Mouse (Mus musculus): ENCODE data around the gene Ccno. TPM values are rescaled to one million over a fixed set of nuclear protein-coding genes. Genes with fewer than 3 reads are reported as not detected.

Gene Ccno
- polyA plus RNA-seq, 1 experiment, result not detected

GRCm38 (mm10) chr13:113023274-113024143 lies 35.9 kb downstream of the Ccno start:
- TF ChIP-seq TAL1 (IDR thresholded peaks at IDR 0.05; ENCODE audit: low read length) (no peak), GATA1 (IDR thresholded peaks at IDR 0.05; ENCODE audit: low read length) (no peak)
- H3K4me1 ChIP-seq (ENCODE audit: control insufficient read depth), result peaks cover 2% of the 10 kb centered on the region

GRCm38 (mm10) chr13:113031351-113031750 lies 43.7 kb downstream of the Ccno start:
- H3K27me3 ChIP-seq (ENCODE audit: control insufficient read depth), result peaks cover 85% of the 10 kb centered on the region
- TF ChIP-seq TAL1 (IDR thresholded peaks at IDR 0.05; ENCODE audit: low read length), result no peak
- no peak for TF ChIP-seq GATA1 (IDR thresholded peaks at IDR 0.05; ENCODE audit: low read length)
- H3K36me3 ChIP-seq (ENCODE audit: control insufficient read depth), result no peaks in the 10 kb centered on the region

More at GRCm38 (mm10) chr13:113023274-113024143, 35.9 kb downstream of the Ccno start:
- Histone ChIP-seq H3K36me3 (ENCODE audit: control insufficient read depth) (no peaks in the 10 kb centered on the region), H3K9me3 (ENCODE audit: control insufficient read depth, low read length) (no peaks in the 10 kb centered on the region), H3K27me3 (ENCODE audit: control insufficient read depth) (peaks cover 21% of the 10 kb centered on the region), H3K4me3 (replicated peaks) (no peak overlapping the region)

GRCm38 (mm10) chr13:113031792-113032571 lies 44.4 kb downstream of the Ccno start:
- TF ChIP-seq TAL1 (IDR thresholded peaks at IDR 0.05; ENCODE audit: low read length) (no peak), GATA1 (IDR thresholded peaks at IDR 0.05; ENCODE audit: low read length) (no peak)
- Histone ChIP-seq H3K4me1 (ENCODE audit: control insufficient read depth) (peaks cover 18% of the 10 kb centered on the region), H3K27me3 (ENCODE audit: control insufficient read depth) (peaks cover 85% of the 10 kb centered on the region), H3K4me3 (replicated peaks) (peak overlapping the region; percentile 12), H3K36me3 (ENCODE audit: control insufficient read depth) (no peaks in the 10 kb centered on the region), H3K9me3 (ENCODE audit: control insufficient read depth, low read length) (no peaks in the 10 kb centered on the region; the same call in 1 of the 2 replicates)

More at GRCm38 (mm10) chr13:113031351-113031750, 43.7 kb downstream of the Ccno start:
- Histone ChIP-seq H3K4me3 (replicated peaks) (no peak overlapping the region), H3K4me1 (ENCODE audit: control insufficient read depth) (peaks cover 18% of the 10 kb centered on the region), H3K9me3 (ENCODE audit: control insufficient read depth, low read length) (no peaks in the 10 kb centered on the region; the same call in 1 of the 2 replicates)

GRCm38 (mm10) chr13:113032831-113033230 lies 45.2 kb downstream of the Ccno start:
- TF ChIP-seq TAL1 (IDR thresholded peaks at IDR 0.05; ENCODE audit: low read length) (no peak), GATA1 (IDR thresholded peaks at IDR 0.05; ENCODE audit: low read length) (no peak)
- Histone ChIP-seq H3K9me3 (ENCODE audit: control insufficient read depth, low read length) (no peaks in the 10 kb centered on the region; the same call in 1 of the 2 replicates), H3K36me3 (ENCODE audit: control insufficient read depth) (no peaks in the 10 kb centered on the region), H3K4me3 (replicated peaks) (no peak overlapping the region), H3K27me3 (ENCODE audit: control insufficient read depth) (peaks cover 90% of the 10 kb centered on the region), H3K4me1 (ENCODE audit: control insufficient read depth) (peaks cover 18% of the 10 kb centered on the region)

GRCm38 (mm10) chr13:113034271-113034886 lies 46.8 kb downstream of the Ccno start:
- H3K27me3 ChIP-seq (ENCODE audit: control insufficient read depth), result peaks cover 85% of the 10 kb centered on the region

GRCm38 (mm10) chr13:113034950-113035421 lies 47.4 kb downstream of the Ccno start, which contains the start of gene Cdc20b:
Cdc20b (plus strand) TSS chr13:113035111.
- H3K4me1 ChIP-seq (ENCODE audit: control insufficient read depth), result peaks cover 18% of the 10 kb centered on the region
- peaks cover 85% of the 10 kb centered on the region for H3K27me3 ChIP-seq (ENCODE audit: control insufficient read depth)
- no peaks in the 10 kb centered on the region; the same call in 1 of the 2 replicates for H3K9me3 ChIP-seq (ENCODE audit: control insufficient read depth, low read length)
- TF ChIP-seq TAL1 (IDR thresholded peaks at IDR 0.05; ENCODE audit: low read length) (no peak), GATA1 (IDR thresholded peaks at IDR 0.05; ENCODE audit: low read length) (no peak)
- no peaks in the 10 kb centered on the region for H3K36me3 ChIP-seq (ENCODE audit: control insufficient read depth)
- peak within 1 kb of the TSS; percentile 67 for H3K4me3 ChIP-seq (replicated peaks)

More at GRCm38 (mm10) chr13:113034271-113034886, 46.8 kb downstream of the Ccno start:
- H3K4me1 ChIP-seq (ENCODE audit: control insufficient read depth), result peaks cover 18% of the 10 kb centered on the region
- TF ChIP-seq GATA1 (IDR thresholded peaks at IDR 0.05; ENCODE audit: low read length) (no peak), TAL1 (IDR thresholded peaks at IDR 0.05; ENCODE audit: low read length) (no peak)
- H3K4me3 ChIP-seq (replicated peaks), result peak overlapping the region; percentile 67
- H3K36me3 ChIP-seq (ENCODE audit: control insufficient read depth), result no peaks in the 10 kb centered on the region
- H3K9me3 ChIP-seq (ENCODE audit: control insufficient read depth, low read length), result no peaks in the 10 kb centered on the region; the same call in 1 of the 2 replicates

- Histone ChIP-seq H3K27me3 (ENCODE audit: control insufficient read depth) (peaks cover 79% of the 10 kb centered on the region), H3K9me3 (ENCODE audit: control insufficient read depth, low read length) (no peaks in the 10 kb centered on the region; the same call in 1 of the 2 replicates), H3K36me3 (ENCODE audit: control insufficient read depth) (no peaks in the 10 kb centered on the region), H3K4me3 (replicated peaks) (peak overlapping the region; percentile 67), H3K4me1 (ENCODE audit: control insufficient read depth) (peaks cover 18% of the 10 kb centered on the region)
- TF ChIP-seq GATA1 (IDR thresholded peaks at IDR 0.05; ENCODE audit: low read length), result no peak
- TF ChIP-seq TAL1 (IDR thresholded peaks at IDR 0.05; ENCODE audit: low read length), result no peak
These were observed 48.2 kb downstream of the Ccno start for GRCm38 (mm10) chr13:113035852-113036251.

Other genes with a start within 250 kb of the Ccno start
- gene Plpp1, start 187.0 kb upstream of the Ccno start, polyA plus RNA-seq (2012), result 5.1 and 5.2 TPM in 2 replicates
- gene Mtrex, start 60.4 kb upstream of the Ccno start, polyA plus RNA-seq (2012), result 0.34 TPM in 2 replicates
- gene Dhx29, start 60.3 kb upstream of the Ccno start, polyA plus RNA-seq (2012), result 0.14 and 0.17 TPM in 2 replicates
- gene Mcidas, start 6.0 kb downstream of the Ccno start, polyA plus RNA-seq (2012), result not detected in 2 replicates
- not detected in 2 replicates for gene Cdc20b, start 47.3 kb downstream of the Ccno start, polyA plus RNA-seq (2012)
- gene Gpx8, start 58.6 kb downstream of the Ccno start, polyA plus RNA-seq (2012), result not detected in 2 replicates
- not detected in 2 replicates for gene Gzma, start 113.2 kb downstream of the Ccno start, polyA plus RNA-seq (2012)
- gene Esm1, start 221.9 kb downstream of the Ccno start, polyA plus RNA-seq (2012), result 0.02 TPM in 1 of 2 replicates, not detected in the other
- gene Gzmk, start 238.1 kb downstream of the Ccno start, polyA plus RNA-seq (2012), result not detected in 2 replicates

All from erythroblast, embryonic 14.5 days (primary cell).